Mouse (Mus musculus) MEL (cell line): ENCODE measurements around the gene Gpr55. TPM values are rescaled to one million over a fixed set of nuclear protein-coding genes. Genes with fewer than 3 reads are reported as not detected.

Experiments
- DNase-seq: peaks from one replicate; pipeline ENCODE4 v3.0.0; 2011; ENCODE audit warnings: low read depth, low spot score
- H3K27ac ChIP-seq: 2 replicates; pipeline ENCODE4 v1.5.1; 2012; ENCODE audit warnings: low read depth, mild to moderate bottlenecking, control low read depth, low read length, moderate library complexity; ENCODE audit not compliant: control insufficient read depth
- H3K27me3 ChIP-seq, 2 experiments: fragments of 150-350 bp in 1 of 2; sonication (generic) in 1 of 2; 2 replicates each; pipeline ENCODE4 v1.6.1; 2012; ENCODE audit warnings: low read length in 2 of 2, mild to moderate bottlenecking in 2 of 2, improper control_type of control experiment in 1 of 2, moderate library complexity in 1 of 2; ENCODE audit not compliant: insufficient read depth in 2 of 2, control insufficient read depth in 1 of 2
- H3K36me3 ChIP-seq, 2 experiments: 2 replicates each; pipeline ENCODE4 v1.6.1; 2012 to 2014; ENCODE audit warnings: low read length in 2 of 2, improper control_type of control experiment in 1 of 2, inconsistent platforms in 1 of 2, mild to moderate bottlenecking in 1 of 2; ENCODE audit not compliant: insufficient read depth in 2 of 2, control insufficient read depth in 1 of 2
- H3K4me1 ChIP-seq, 2 experiments: fragments of 150-350 bp in 1 of 2; sonication (generic) in 1 of 2; 2 replicates each; pipeline ENCODE4 v1.6.1; 2012; ENCODE audit warnings: low read length in 2 of 2, improper control_type of control experiment in 1 of 2, mild to moderate bottlenecking in 1 of 2; ENCODE audit not compliant: insufficient read depth in 2 of 2, control insufficient read depth in 1 of 2
- H3K4me3 ChIP-seq, 2 experiments: fragments of 150-350 bp in 1 of 2; sonication (generic) in 1 of 2; 2 replicates each; pipeline ENCODE4 v1.5.1; 2012; ENCODE audit warnings: low read depth in 2 of 2, low read length in 2 of 2, mild to moderate bottlenecking in 2 of 2, moderate library complexity in 2 of 2, control low read depth in 1 of 2, improper control_type of control experiment in 1 of 2; ENCODE audit not compliant: control insufficient read depth in 1 of 2, insufficient read depth in 1 of 2
- H3K79me2 ChIP-seq: 2 replicates; pipeline ENCODE4 v1.6.1; 2012; ENCODE audit warnings: mild to moderate bottlenecking, low read length, moderate library complexity; ENCODE audit not compliant: control insufficient read depth, poor library complexity, insufficient read depth
- H3K9ac ChIP-seq: 2 replicates; pipeline ENCODE4 v1.6.1; 2012; ENCODE audit warnings: low read depth, mild to moderate bottlenecking, control low read depth, low read length, moderate library complexity; ENCODE audit not compliant: control insufficient read depth, poor library complexity, severe bottlenecking
- H3K9me3 ChIP-seq: fragments of 150-350 bp; sonication (generic); replicated peaks from 2 replicates; pipeline ENCODE4 v1.6.1; 2012; ENCODE audit warnings: mild to moderate bottlenecking, low read length, improper control_type of control experiment, moderate library complexity; ENCODE audit not compliant: insufficient read depth
- BHLHE40 ChIP-seq: IDR thresholded peaks from 2 replicates; pipeline ENCODE4 v1.6.1; 2012; ENCODE audit warnings: low read depth, mild to moderate bottlenecking, inconsistent platforms, low read length, improper control_type of control experiment, borderline replicate concordance
- CTCF ChIP-seq, 3 experiments: IDR thresholded peaks in 2 of 3; conservative IDR thresholded peaks in 1 of 3; 2 replicates each; pipeline ENCODE4 v1.5.1; 2011 to 2012; ENCODE audit warnings: low read length in 3 of 3, low read depth in 2 of 3, mild to moderate bottlenecking in 2 of 3, improper control_type of control experiment in 1 of 3, inconsistent platforms in 1 of 3, mixed read lengths in 1 of 3, moderate library complexity in 1 of 3; ENCODE audit not compliant: control insufficient read depth in 1 of 3, insufficient read depth in 1 of 3, poor library complexity in 1 of 3, severe bottlenecking in 1 of 3
- E2F4 ChIP-seq: IDR thresholded peaks from 2 replicates; pipeline ENCODE4 v1.6.1; 2011; ENCODE audit warnings: low read depth, low read length, improper control_type of control experiment, borderline replicate concordance
- GABPA ChIP-seq: IDR thresholded peaks from 2 replicates; pipeline ENCODE4 v1.6.1; 2012; ENCODE audit warnings: low read depth, mild to moderate bottlenecking, inconsistent platforms, low read length, improper control_type of control experiment, moderate library complexity
- JUND ChIP-seq: IDR thresholded peaks from 2 replicates; pipeline ENCODE4 v1.6.1; 2011; ENCODE audit warnings: low read depth, mild to moderate bottlenecking, improper control_type of control experiment, low read length
- KAT2A ChIP-seq: conservative IDR thresholded peaks from 2 replicates; pipeline ENCODE4 v1.6.1; 2012; ENCODE audit warnings: low read depth, low read length, improper control_type of control experiment, inconsistent platforms
- MAFK ChIP-seq: IDR thresholded peaks from 2 replicates; pipeline ENCODE4 v1.6.1; 2011; ENCODE audit warnings: low read depth, mild to moderate bottlenecking, low read length, improper control_type of control experiment, borderline replicate concordance
- MAZ ChIP-seq: IDR thresholded peaks from 2 replicates; pipeline ENCODE4 v1.6.1; 2012; ENCODE audit warnings: low read depth, mild to moderate bottlenecking, inconsistent platforms, low read length, improper control_type of control experiment
- MYB ChIP-seq: IDR thresholded peaks from 2 replicates; pipeline ENCODE4 v1.6.1; 2011; ENCODE audit warnings: mild to moderate bottlenecking, low read depth, low read length, improper control_type of control experiment
- MYC ChIP-seq: IDR thresholded peaks from 2 replicates; pipeline ENCODE4 v1.6.1; 2011; ENCODE audit warnings: low read depth, mild to moderate bottlenecking, low read length, improper control_type of control experiment, moderate library complexity
- NELFE ChIP-seq: IDR thresholded peaks from 2 replicates; pipeline ENCODE4 v1.6.1; 2011; ENCODE audit warnings: low read depth, low read length, improper control_type of control experiment
- NRF1 ChIP-seq: IDR thresholded peaks from 2 replicates; pipeline ENCODE4 v1.6.1; 2014; ENCODE audit warnings: low read depth, mild to moderate bottlenecking, inconsistent platforms, low read length, improper control_type of control experiment, moderate library complexity; ENCODE audit not compliant: poor library complexity, insufficient read depth, severe bottlenecking
- POLR2AphosphoS2 ChIP-seq: IDR thresholded peaks from 2 replicates; pipeline ENCODE4 v1.6.1; 2011; ENCODE audit warnings: low read length, improper control_type of control experiment
- POLR2AphosphoS5 ChIP-seq: IDR thresholded peaks from 2 replicates; pipeline ENCODE4 v1.6.1; 2012; ENCODE audit warnings: low read depth, borderline replicate concordance, mild to moderate bottlenecking, inconsistent platforms, low read length, moderate library complexity, mixed read lengths
- RCOR1 ChIP-seq: IDR thresholded peaks from 2 replicates; pipeline ENCODE4 v1.6.1; 2012; ENCODE audit warnings: low read depth, mild to moderate bottlenecking, inconsistent platforms, low read length, improper control_type of control experiment
- SMC3 ChIP-seq: IDR thresholded peaks from 2 replicates; pipeline ENCODE4 v1.6.1; 2011; ENCODE audit warnings: low read depth, low read length, improper control_type of control experiment
- TAL1 ChIP-seq: IDR thresholded peaks from 2 replicates; pipeline ENCODE4 v1.6.1; 2012; ENCODE audit warnings: mild to moderate bottlenecking, inconsistent platforms, low read length, moderate library complexity, mixed read lengths
- TBP ChIP-seq: IDR thresholded peaks from 2 replicates; pipeline ENCODE4 v1.8.0; 2011; ENCODE audit warnings: low read depth, low read length, improper control_type of control experiment
- TCF12 ChIP-seq: IDR thresholded peaks from 2 replicates; pipeline ENCODE4 v1.6.1; 2014; ENCODE audit warnings: low read depth, mild to moderate bottlenecking, inconsistent platforms, low read length, improper control_type of control experiment, moderate library complexity
- USF1 ChIP-seq: IDR thresholded peaks from 2 replicates; pipeline ENCODE4 v1.6.1; 2014; ENCODE audit warnings: low read depth, mild to moderate bottlenecking, inconsistent platforms, low read length, improper control_type of control experiment, moderate library complexity
- ZKSCAN1 ChIP-seq: IDR thresholded peaks from 2 replicates; pipeline ENCODE4 v1.6.1; 2012; ENCODE audit warnings: low read depth, mild to moderate bottlenecking, inconsistent platforms, low read length, improper control_type of control experiment, moderate library complexity
- polyA plus RNA-seq, 2 experiments: library from polyadenylated mRNA; stranded (reverse) in 1 of 2; unstranded in 1 of 2; fragments of >175 nt in 1 of 2; fragments of >200 nt in 1 of 2; gene quantifications; 2 replicates each; pipeline versions ENCODE4 v1.2.1 to v1.2.4; 2012; ENCODE audit warnings: low replicate concordance in 2 of 2, low read depth in 1 of 2; ENCODE audit not compliant: insufficient read length in 2 of 2, insufficient read depth in 1 of 2, missing spikeins in 1 of 2
- total RNA-seq: library from RNA; depleted of rRNA; stranded (reverse); fragments of 300-350 nt; gene quantifications from 2 replicates; pipeline ENCODE4 v1.2.3, GENCODE M21; 2012

Gene Gpr55
- total and polyA plus RNA-seq, 3 experiments: 0.01 to 0.04 TPM; not detected in 1

GRCm38 (mm10) chr1:85931170-85931569 is 29.6 kb downstream of the Gpr55 start:
- Histone ChIP-seq H3K4me3 (no peak overlapping the region), H3K27me3 (peaks cover 0 to 13% of the 10 kb centered on the region in 2 experiments)
- TF ChIP-seq E2F4 (no peak), MYC (no peak), GABPA (no peak), BHLHE40 (no peak), POLR2AphosphoS2 (no peak), RCOR1 (no peak), JUND (no peak), TBP (no peak), POLR2AphosphoS5 (no peak), ZKSCAN1 (no peak), SMC3 (no peak), NRF1 (no peak), TAL1 (no peak)
- TF ChIP-seq, all 39 proteins: peak for 0
- no peaks in the 10 kb centered on the region for H3K79me2 ChIP-seq
- no peak overlapping the region for H3K9ac ChIP-seq
- no peak overlapping the region for H3K27ac ChIP-seq
- DNase-seq: no peak
- H3K36me3 ChIP-seq: no peaks in the 10 kb centered on the region
- H3K9me3 ChIP-seq: no peaks in the 10 kb centered on the region
- H3K4me1 ChIP-seq: no peaks in the 10 kb centered on the region

- no peaks in the 10 kb centered on the region for H3K36me3 ChIP-seq
- no peak overlapping the region for H3K9ac ChIP-seq
- no peaks in the 10 kb centered on the region for H3K9me3 ChIP-seq
- no peaks in the 10 kb centered on the region for H3K4me1 ChIP-seq
- H3K27me3 ChIP-seq: peaks cover 2 to 12% of the 10 kb centered on the region in 2 experiments
- no peak for DNase-seq
- no peak overlapping the region for H3K4me3 ChIP-seq
- H3K27ac ChIP-seq: no peak overlapping the region
- TF ChIP-seq NRF1 (no peak), TCF12 (no peak), NELFE (no peak), MYC (no peak), MAFK (no peak)
- no peaks in the 10 kb centered on the region for H3K79me2 ChIP-seq
Measured at GRCm38 (mm10) chr1:85929406-85929805, 31.4 kb downstream of the Gpr55 start.

DNA sequence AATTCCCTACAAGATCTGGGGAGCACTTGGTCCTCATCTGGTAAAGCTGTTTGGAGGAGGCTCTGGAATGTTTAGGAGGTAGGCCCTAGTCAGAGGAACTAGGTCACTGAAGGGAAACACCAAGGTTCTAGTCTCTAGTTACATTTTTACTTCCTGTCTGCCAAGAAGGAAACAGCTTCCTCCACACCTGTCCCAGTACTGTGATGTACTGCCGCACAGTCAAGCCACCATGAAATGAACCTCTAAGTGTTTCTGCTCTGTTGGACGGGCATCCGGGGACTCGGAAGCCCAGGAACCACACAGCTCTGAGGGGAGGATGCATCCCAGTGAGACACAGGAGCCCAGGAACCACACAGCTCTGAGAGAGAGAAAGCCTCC is 32.1 kb downstream of the Gpr55 start:
- TF ChIP-seq USF1: no peak
- TF ChIP-seq MAFK: no peak
- no peak for TF ChIP-seq E2F4
- no peak for TF ChIP-seq MYB
- no peak for TF ChIP-seq MAZ
- TF ChIP-seq NRF1: no peak
- TF ChIP-seq KAT2A: no peak
- no peak for TF ChIP-seq TBP
- no peak for TF ChIP-seq POLR2AphosphoS2
- TF ChIP-seq POLR2AphosphoS5: no peak
- TF ChIP-seq SMC3: no peak
- TF ChIP-seq CTCF (IDR thresholded peaks at IDR 0.05 in 2 of 3, conservative IDR thresholded peaks at IDR 0.05 in 1 of 3; ENCODE audit: control insufficient read depth in 1 of 3, insufficient read depth in 1 of 3, low read depth in 2 of 3, low read length in 3 of 3, poor library complexity in 1 of 3, severe bottlenecking in 1 of 3): no peak
- no peak for TF ChIP-seq MYC
- TF ChIP-seq ZKSCAN1: no peak
- no peak for TF ChIP-seq TCF12
- TF ChIP-seq, all 39 proteins: peak for 0
- DNase-seq: no peak

More for the DNA sequence above, 32.1 kb downstream of the Gpr55 start:
- Histone ChIP-seq H3K36me3 (no peaks in the 10 kb centered on the region), H3K9me3 (no peaks in the 10 kb centered on the region), H3K27me3 (peaks cover 2 to 14% of the 10 kb centered on the region in 2 experiments), H3K4me1 (no peaks in the 10 kb centered on the region), H3K79me2 (no peaks in the 10 kb centered on the region), H3K27ac (no peak overlapping the region), H3K9ac (no peak overlapping the region), H3K4me3 (no peak overlapping the region)
